Mouse (Mus musculus): Measurements from ENCODE around the gene Rasgef1a. TPM values are rescaled to one million over a fixed set of nuclear protein-coding genes. Genes with fewer than 3 reads are reported as not detected.

The Rasgef1a gene
- polyA plus RNA-seq, 1 experiment from 2014 or later, result 0.49 TPM

DNA sequence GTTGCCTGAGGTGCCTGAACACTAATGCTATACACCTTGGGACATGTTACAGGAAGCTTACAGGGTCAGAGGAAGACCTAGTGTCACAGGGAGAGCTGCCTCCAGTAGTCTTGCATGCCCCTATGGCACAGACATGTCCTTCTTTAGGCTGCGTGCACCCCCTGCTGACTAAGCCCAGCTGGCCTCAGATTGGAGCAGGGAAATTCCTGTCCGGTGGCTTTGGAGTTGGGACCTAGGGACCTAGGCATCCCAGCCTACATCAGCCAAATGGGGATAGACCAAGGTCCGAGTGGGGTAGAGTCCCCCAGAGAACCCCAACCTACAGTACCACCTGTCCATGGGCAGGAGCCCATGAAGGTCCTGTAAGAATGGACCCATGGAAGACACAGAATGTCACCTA is 71.1 kb downstream of the Rasgef1a start:
- Histone ChIP-seq H3K9ac (ENCODE audit: low read depth, low read length) (no peak overlapping the region), H3K27ac (replicated peaks; ENCODE audit: low read depth, low read length) (no peak overlapping the region), H3K27me3 (replicated peaks; ENCODE audit: control insufficient read depth, insufficient read depth, low read length) (no peaks in the 10 kb centered on the region), H3K4me1 (ENCODE audit: control insufficient read depth, insufficient read depth, low read length) (no peaks in the 10 kb centered on the region), H3K4me3 (ENCODE audit: low read depth, low read length) (no peak overlapping the region), H3K9me3 (ENCODE audit: control insufficient read depth, low read length) (no peaks in the 10 kb centered on the region), H3K4me2 (ENCODE audit: low read depth, low read length) (no peak overlapping the region), H3K36me3 (ENCODE audit: control insufficient read depth, insufficient read depth, low read length) (no peaks in the 10 kb centered on the region)
- DNase-seq (ENCODE audit: low spot score), result no peak
- 80% methylated on average over 3 of the region's 3 CpGs for WGBS
- no peak for ATAC-seq (ENCODE audit: low read depth)

- Histone ChIP-seq H3K9ac (ENCODE audit: low read depth, low read length) (no peak overlapping the region), H3K4me1 (ENCODE audit: control insufficient read depth, insufficient read depth, low read length) (no peaks in the 10 kb centered on the region), H3K4me3 (ENCODE audit: low read depth, low read length) (no peak overlapping the region), H3K27me3 (replicated peaks; ENCODE audit: control insufficient read depth, insufficient read depth, low read length) (no peaks in the 10 kb centered on the region), H3K9me3 (ENCODE audit: control insufficient read depth, low read length) (no peaks in the 10 kb centered on the region), H3K27ac (replicated peaks; ENCODE audit: low read depth, low read length) (no peak overlapping the region), H3K4me2 (ENCODE audit: low read depth, low read length) (no peak overlapping the region), H3K36me3 (ENCODE audit: control insufficient read depth, insufficient read depth, low read length) (no peaks in the 10 kb centered on the region)
- ATAC-seq (ENCODE audit: low read depth), result no peak
- DNase-seq (ENCODE audit: low spot score), result no peak
- WGBS, result 76% methylated on average over 6 of the region's 6 CpGs
Measured at GRCm38 (mm10) chr6:118083608-118084007, 72.4 kb downstream of the Rasgef1a start.

DNA sequence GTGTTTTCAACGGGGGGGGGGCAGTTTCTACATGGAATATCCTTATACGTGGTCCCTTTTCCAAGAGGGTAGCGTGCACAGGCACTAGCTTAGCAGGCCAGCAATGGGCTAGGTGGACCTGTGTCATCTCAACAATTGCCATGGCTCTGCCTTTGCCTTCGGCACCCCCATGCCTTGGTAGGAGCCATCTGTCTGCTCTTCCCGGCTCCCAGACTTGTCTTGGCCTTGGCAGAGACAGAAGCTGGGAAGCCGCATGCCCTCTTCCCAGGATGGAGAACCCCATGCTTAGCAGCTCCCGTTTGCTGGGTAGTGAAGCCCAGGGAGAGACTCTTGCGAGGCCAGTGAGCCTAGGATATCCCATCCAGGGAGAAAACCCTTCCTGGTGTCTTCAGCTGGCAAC is 73.4 kb downstream of the Rasgef1a start:
- 87% methylated on average over 8 of the region's 8 CpGs for WGBS
- Histone ChIP-seq H3K4me2 (ENCODE audit: low read depth, low read length) (no peak overlapping the region), H3K9ac (ENCODE audit: low read depth, low read length) (no peak overlapping the region), H3K27me3 (replicated peaks; ENCODE audit: control insufficient read depth, insufficient read depth, low read length) (no peaks in the 10 kb centered on the region), H3K4me1 (ENCODE audit: control insufficient read depth, insufficient read depth, low read length) (no peaks in the 10 kb centered on the region), H3K36me3 (ENCODE audit: control insufficient read depth, insufficient read depth, low read length) (no peaks in the 10 kb centered on the region), H3K9me3 (ENCODE audit: control insufficient read depth, low read length) (no peaks in the 10 kb centered on the region), H3K27ac (replicated peaks; ENCODE audit: low read depth, low read length) (no peak overlapping the region), H3K4me3 (ENCODE audit: low read depth, low read length) (no peak overlapping the region)
- ATAC-seq (ENCODE audit: low read depth) (no peak), DNase-seq (ENCODE audit: low spot score) (no peak)

GRCm38 (mm10) chr6:118087955-118088354 is 76.7 kb downstream of the Rasgef1a start:
- H3K27me3 ChIP-seq (replicated peaks; ENCODE audit: control insufficient read depth, insufficient read depth, low read length), result no peaks in the 10 kb centered on the region
- WGBS, result 63% methylated on average over 8 of the region's 8 CpGs
- no peaks in the 10 kb centered on the region for H3K9me3 ChIP-seq (ENCODE audit: control insufficient read depth, low read length)
- ATAC-seq (ENCODE audit: low read depth) (no peak), DNase-seq (ENCODE audit: low spot score) (no peak)
- no peaks in the 10 kb centered on the region for H3K36me3 ChIP-seq (ENCODE audit: control insufficient read depth, insufficient read depth, low read length)
- H3K9ac ChIP-seq (ENCODE audit: low read depth, low read length), result no peak overlapping the region
- H3K4me3 ChIP-seq (ENCODE audit: low read depth, low read length), result no peak overlapping the region
- H3K4me2 ChIP-seq (ENCODE audit: low read depth, low read length), result no peak overlapping the region
- H3K27ac ChIP-seq (replicated peaks; ENCODE audit: low read depth, low read length), result no peak overlapping the region
- no peaks in the 10 kb centered on the region for H3K4me1 ChIP-seq (ENCODE audit: control insufficient read depth, insufficient read depth, low read length)

DNA sequence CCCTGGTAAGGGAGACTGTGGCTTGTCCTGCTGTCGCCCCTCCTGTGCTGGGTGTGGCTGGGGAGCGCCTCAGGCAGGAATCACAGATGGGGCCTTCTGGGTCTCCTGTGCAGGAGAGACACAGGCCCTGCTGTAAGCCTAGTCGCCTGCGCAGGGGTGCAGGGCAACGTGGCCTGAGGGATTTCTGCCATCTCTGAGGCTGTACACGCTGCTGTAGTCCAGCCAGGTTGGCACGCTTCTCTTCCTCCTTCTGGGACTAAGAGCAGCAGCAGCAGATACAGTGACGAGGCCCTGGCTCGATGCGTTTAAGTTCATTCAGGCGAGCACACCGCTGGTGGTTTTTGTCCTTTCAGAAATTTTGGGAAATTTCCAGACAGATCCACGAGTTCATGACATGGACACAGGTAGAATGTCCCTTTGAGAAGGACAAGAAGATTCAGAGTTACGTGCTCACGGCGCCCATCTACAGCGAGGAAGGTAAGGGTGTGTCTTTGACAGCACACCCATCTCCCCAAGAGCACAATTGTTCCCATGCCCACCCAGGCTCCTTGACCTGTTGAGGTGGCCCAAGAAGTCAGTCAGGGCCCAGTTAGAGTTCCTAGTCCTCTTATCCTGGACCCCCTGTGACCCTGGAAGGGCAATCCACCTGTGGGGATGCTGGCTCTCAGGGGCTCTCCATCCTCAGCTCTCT is 77.7 kb downstream of the Rasgef1a start:
- Histone ChIP-seq H3K4me2 (ENCODE audit: low read depth, low read length) (no peak overlapping the region), H3K27me3 (replicated peaks; ENCODE audit: control insufficient read depth, insufficient read depth, low read length) (no peaks in the 10 kb centered on the region), H3K4me3 (ENCODE audit: low read depth, low read length) (no peak overlapping the region), H3K4me1 (ENCODE audit: control insufficient read depth, insufficient read depth, low read length) (no peaks in the 10 kb centered on the region), H3K9me3 (ENCODE audit: control insufficient read depth, low read length) (no peaks in the 10 kb centered on the region), H3K27ac (replicated peaks; ENCODE audit: low read depth, low read length) (no peak overlapping the region), H3K9ac (ENCODE audit: low read depth, low read length) (no peak overlapping the region), H3K36me3 (ENCODE audit: control insufficient read depth, insufficient read depth, low read length) (no peaks in the 10 kb centered on the region)
- DNase-seq (ENCODE audit: low spot score) (no peak), ATAC-seq (ENCODE audit: low read depth) (no peak)
- 69% methylated on average over 17 of the region's 17 CpGs for WGBS

DNA sequence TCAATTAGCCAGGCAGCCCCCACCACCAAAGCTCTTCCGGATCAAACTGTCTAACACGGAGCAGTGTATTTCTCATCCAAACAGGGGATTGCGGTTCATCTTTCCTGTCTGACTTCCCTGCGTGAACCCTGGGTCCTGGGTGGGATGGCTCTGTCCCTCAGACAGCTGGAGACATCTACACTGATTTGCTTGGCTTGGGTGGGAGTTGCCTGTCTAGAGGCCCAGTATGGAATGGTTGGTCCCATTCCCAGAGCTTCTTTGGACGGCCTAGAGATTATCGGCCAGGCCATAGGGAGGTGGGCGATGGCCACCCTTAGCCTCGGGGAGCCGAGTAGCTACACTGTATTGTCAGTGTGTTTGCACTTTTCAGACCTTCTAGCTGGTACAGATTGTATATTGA is 79.6 kb downstream of the Rasgef1a start:
- Histone ChIP-seq H3K27ac (replicated peaks; ENCODE audit: low read depth, low read length) (no peak overlapping the region), H3K36me3 (ENCODE audit: control insufficient read depth, insufficient read depth, low read length) (no peaks in the 10 kb centered on the region), H3K9me3 (ENCODE audit: control insufficient read depth, low read length) (no peaks in the 10 kb centered on the region), H3K4me1 (ENCODE audit: control insufficient read depth, insufficient read depth, low read length) (no peaks in the 10 kb centered on the region), H3K4me3 (ENCODE audit: low read depth, low read length) (no peak overlapping the region), H3K9ac (ENCODE audit: low read depth, low read length) (no peak overlapping the region), H3K4me2 (ENCODE audit: low read depth, low read length) (no peak overlapping the region), H3K27me3 (replicated peaks; ENCODE audit: control insufficient read depth, insufficient read depth, low read length) (no peaks in the 10 kb centered on the region)
- no peak for DNase-seq (ENCODE audit: low spot score)
- 76% methylated on average over 9 of the region's 9 CpGs for WGBS
- no peak for ATAC-seq (ENCODE audit: low read depth)

GRCm38 (mm10) chr6:118097765-118098365 is 86.6 kb downstream of the Rasgef1a start:
- H3K36me3 ChIP-seq (ENCODE audit: control insufficient read depth, insufficient read depth, low read length), result no peaks in the 10 kb centered on the region
- no peaks in the 10 kb centered on the region for H3K4me1 ChIP-seq (ENCODE audit: control insufficient read depth, insufficient read depth, low read length)
- H3K9me3 ChIP-seq (ENCODE audit: control insufficient read depth, low read length), result no peaks in the 10 kb centered on the region
- H3K4me3 ChIP-seq (ENCODE audit: low read depth, low read length), result no peak overlapping the region
- WGBS, result 70% methylated on average over 8 of the region's 8 CpGs
- DNase-seq (ENCODE audit: low spot score) (no peak), ATAC-seq (ENCODE audit: low read depth) (no peak)
- H3K9ac ChIP-seq (ENCODE audit: low read depth, low read length), result no peak overlapping the region
- H3K27me3 ChIP-seq (replicated peaks; ENCODE audit: control insufficient read depth, insufficient read depth, low read length), result no peaks in the 10 kb centered on the region
- H3K4me2 ChIP-seq (ENCODE audit: low read depth, low read length), result no peak overlapping the region
- no peak overlapping the region for H3K27ac ChIP-seq (replicated peaks; ENCODE audit: low read depth, low read length)

- Histone ChIP-seq H3K27me3 (replicated peaks; ENCODE audit: control insufficient read depth, insufficient read depth, low read length) (no peaks in the 10 kb centered on the region), H3K9ac (ENCODE audit: low read depth, low read length) (no peak overlapping the region), H3K36me3 (ENCODE audit: control insufficient read depth, insufficient read depth, low read length) (no peaks in the 10 kb centered on the region), H3K9me3 (ENCODE audit: control insufficient read depth, low read length) (no peaks in the 10 kb centered on the region), H3K4me3 (ENCODE audit: low read depth, low read length) (no peak overlapping the region), H3K27ac (replicated peaks; ENCODE audit: low read depth, low read length) (no peak overlapping the region), H3K4me1 (ENCODE audit: control insufficient read depth, insufficient read depth, low read length) (no peaks in the 10 kb centered on the region), H3K4me2 (ENCODE audit: low read depth, low read length) (no peak overlapping the region)
- ATAC-seq (ENCODE audit: low read depth) (0 out of 2 replicates have a peak, but pooled peaks have one; percentile 37), DNase-seq (ENCODE audit: low spot score) (no peak)
- WGBS, result 35% methylated on average over 2 of the region's 2 CpGs
Measured at GRCm38 (mm10) chr6:118099311-118099802, 88.1 kb downstream of the Rasgef1a start.

GRCm38 (mm10) chr6:118111810-118112209 is 100.6 kb downstream of the Rasgef1a start:
- Histone ChIP-seq H3K27me3 (replicated peaks; ENCODE audit: control insufficient read depth, insufficient read depth, low read length) (no peaks in the 10 kb centered on the region), H3K4me3 (ENCODE audit: low read depth, low read length) (no peak overlapping the region), H3K27ac (replicated peaks; ENCODE audit: low read depth, low read length) (no peak overlapping the region), H3K4me1 (ENCODE audit: control insufficient read depth, insufficient read depth, low read length) (no peaks in the 10 kb centered on the region), H3K36me3 (ENCODE audit: control insufficient read depth, insufficient read depth, low read length) (peaks cover 21% of the 10 kb centered on the region; the same call in 1 of the 2 replicates), H3K9ac (ENCODE audit: low read depth, low read length) (no peak overlapping the region), H3K9me3 (ENCODE audit: control insufficient read depth, low read length) (no peaks in the 10 kb centered on the region), H3K4me2 (ENCODE audit: low read depth, low read length) (no peak overlapping the region)
- WGBS, result 75% methylated on average over 1 of the region's 1 CpGs
- DNase-seq (ENCODE audit: low spot score), result no peak
- no peak for ATAC-seq (ENCODE audit: low read depth)
